Mouse (Mus musculus) limb, embryonic 10.5 days (tissue): ENCODE results near the gene Galnt6. TPM values are rescaled to one million over a fixed set of nuclear protein-coding genes. Genes with fewer than 3 reads are reported as not detected.
A peak's percentile ranks its signal among the peaks of the same experiment; 100 is the strongest.

ENCODE experiments used
- DNase-seq: peaks from one replicate; pipeline ENCODE4 v3.0.0-alpha.2; 2017; ENCODE audit warnings: low spot score
- H3K27ac ChIP-seq: fragments of 300-500 bp; sonication (generic); 2 replicates; pipeline ENCODE4 v1.5.1; 2016; ENCODE audit warnings: mild to moderate bottlenecking
- H3K27me3 ChIP-seq: fragments of 300-500 bp; sonication (generic); 2 replicates; pipeline ENCODE4 v1.6.1; 2016; ENCODE audit warnings: low read depth, mild to moderate bottlenecking; ENCODE audit not compliant: poor library complexity, severe bottlenecking
- H3K36me3 ChIP-seq: fragments of 300-500 bp; sonication (generic); 2 replicates; pipeline ENCODE4 v1.6.1; 2016; ENCODE audit warnings: mild to moderate bottlenecking, moderate library complexity
- H3K4me1 ChIP-seq: fragments of 300-500 bp; sonication (generic); 2 replicates; pipeline ENCODE4 v1.6.1; 2016
- H3K4me3 ChIP-seq: fragments of 300-500 bp; sonication (generic); 2 replicates; pipeline ENCODE4 v1.5.1; 2016; ENCODE audit warnings: mild to moderate bottlenecking, moderate library complexity
- H3K9me3 ChIP-seq: fragments of 300-500 bp; sonication (generic); replicated peaks from 2 replicates; pipeline ENCODE4 v1.6.1; 2016; ENCODE audit warnings: mild to moderate bottlenecking
- WGBS: fragments of 180-500 bp; shearing (Covaris S2); methylation state at CpG from one replicate; pipeline ENCODE4 v1.1.7; 2016; 5-methylcytosine and 5-hydroxymethylcytosine counted together
- polyA plus RNA-seq: library from polyadenylated mRNA; unstranded; fragments of >200 nt; fragmentation: Nextera tagmentation; extraction: Ambion mirVana; gene quantifications from 2 replicates; pipeline ENCODE4 v1.2.1, GENCODE M21; 2016

Galnt6 gene
- polyA plus RNA-seq, 1 experiment from 2014 or later: 0.11 TPM

GRCm38 (mm10) chr15:100748584-100748983 lies 19.4 kb upstream of the Galnt6 start:
- Histone ChIP-seq H3K4me3 (no peak overlapping the region), H3K4me1 (peaks cover 17% of the 10 kb centered on the region), H3K9me3 (no peaks in the 10 kb centered on the region), H3K27ac (no peak overlapping the region), H3K27me3 (0 out of 2 replicates have a peak, but pooled peaks cover 4% of the 10 kb centered on the region), H3K36me3 (no peaks in the 10 kb centered on the region)
- 91% methylated on average over 3 of the region's 3 CpGs for WGBS
- no peak for DNase-seq

GRCm38 (mm10) chr15:100747121-100747963 lies 18.2 kb upstream of the Galnt6 start:
- H3K36me3 ChIP-seq: no peaks in the 10 kb centered on the region
- H3K4me1 ChIP-seq: peaks cover 17% of the 10 kb centered on the region
- 4% methylated on average over 27 of the region's 27 CpGs for WGBS
- H3K9me3 ChIP-seq: no peaks in the 10 kb centered on the region
- H3K27me3 ChIP-seq: 0 out of 2 replicates have a peak, but pooled peaks cover 4% of the 10 kb centered on the region
- no peak overlapping the region for H3K27ac ChIP-seq
- DNase-seq: peak; percentile 58
- H3K4me3 ChIP-seq: peak overlapping the region; percentile 46

GRCm38 (mm10) chr15:100746478-100747120 lies 17.4 kb upstream of the Galnt6 start:
- no peaks in the 10 kb centered on the region for H3K36me3 ChIP-seq
- peak overlapping the region; percentile 46 for H3K4me3 ChIP-seq
- no peak overlapping the region for H3K27ac ChIP-seq
- 0 out of 2 replicates have a peak, but pooled peaks cover 4% of the 10 kb centered on the region for H3K27me3 ChIP-seq
- H3K4me1 ChIP-seq: peaks cover 17% of the 10 kb centered on the region
- WGBS: 33% methylated on average over 6 of the region's 6 CpGs
- DNase-seq: no peak
- no peaks in the 10 kb centered on the region for H3K9me3 ChIP-seq

- WGBS: 94% methylated on average over 6 of the region's 6 CpGs
- H3K9me3 ChIP-seq: no peaks in the 10 kb centered on the region
- peaks cover 17% of the 10 kb centered on the region for H3K4me1 ChIP-seq
Measured at GRCm38 (mm10) chr15:100743238-100743637, 14.1 kb upstream of the Galnt6 start.

GRCm38 (mm10) chr15:100739442-100739841 lies 10.3 kb upstream of the Galnt6 start:
- no peak for DNase-seq
- Histone ChIP-seq H3K4me3 (no peak overlapping the region), H3K36me3 (no peaks in the 10 kb centered on the region), H3K27me3 (no peaks in the 10 kb centered on the region), H3K9me3 (no peaks in the 10 kb centered on the region), H3K27ac (no peak overlapping the region), H3K4me1 (no peaks in the 10 kb centered on the region)
- 87% methylated on average over 6 of the region's 6 CpGs for WGBS

More at GRCm38 (mm10) chr15:100743238-100743637, 14.1 kb upstream of the Galnt6 start:
- Histone ChIP-seq H3K27me3 (no peaks in the 10 kb centered on the region), H3K4me3 (no peak overlapping the region), H3K27ac (no peak overlapping the region), H3K36me3 (no peaks in the 10 kb centered on the region)
- DNase-seq: no peak

GRCm38 (mm10) chr15:100738351-100738781 lies 9.2 kb upstream of the Galnt6 start:
- no peak for DNase-seq
- WGBS: 86% methylated on average over 7 of the region's 7 CpGs
- Histone ChIP-seq H3K36me3 (no peaks in the 10 kb centered on the region), H3K27ac (no peak overlapping the region), H3K9me3 (no peaks in the 10 kb centered on the region), H3K4me3 (no peak overlapping the region), H3K27me3 (no peaks in the 10 kb centered on the region), H3K4me1 (no peaks in the 10 kb centered on the region)

- H3K4me3 ChIP-seq: no peak overlapping the region
- H3K27me3 ChIP-seq: peaks cover 5% of the 10 kb centered on the region
- no peaks in the 10 kb centered on the region for H3K9me3 ChIP-seq
- WGBS: 92% methylated on average over 3 of the region's 3 CpGs
- no peak overlapping the region for H3K27ac ChIP-seq
- 0 out of 2 replicates have a peak, but pooled peaks cover 4% of the 10 kb centered on the region for H3K4me1 ChIP-seq
- no peaks in the 10 kb centered on the region for H3K36me3 ChIP-seq
- no peak for DNase-seq
Measured at GRCm38 (mm10) chr15:100737667-100738066, 8.5 kb upstream of the Galnt6 start.

- no peak overlapping the region for H3K27ac ChIP-seq
- H3K27me3 ChIP-seq: peaks cover 21% of the 10 kb centered on the region
- 0 out of 2 replicates have a peak, but pooled peaks cover 6% of the 10 kb centered on the region for H3K4me1 ChIP-seq
- H3K4me3 ChIP-seq: no peak overlapping the region
- H3K9me3 ChIP-seq: no peaks in the 10 kb centered on the region
- 92% methylated on average over 9 of the region's 9 CpGs for whole genome bisulfite sequencing
- no peaks in the 10 kb centered on the region for H3K36me3 ChIP-seq
- no peak for DNase-seq
Measured at GRCm38 (mm10) chr15:100735953-100736300, 6.8 kb upstream of the Galnt6 start.

GRCm38 (mm10) chr15:100735095-100735952 lies 6.1 kb upstream of the Galnt6 start:
- 91% methylated on average over 15 of the region's 15 CpGs for WGBS
- Histone ChIP-seq H3K9me3 (no peaks in the 10 kb centered on the region), H3K4me3 (no peak overlapping the region), H3K27ac (no peak overlapping the region), H3K36me3 (no peaks in the 10 kb centered on the region), H3K27me3 (peaks cover 27% of the 10 kb centered on the region), H3K4me1 (0 out of 2 replicates have a peak, but pooled peaks cover 6% of the 10 kb centered on the region)
- no peak for DNase-seq

GRCm38 (mm10) chr15:100732580-100732979 lies 3.4 kb upstream of the Galnt6 start:
- 42% methylated on average over 5 of the region's 5 CpGs for WGBS
- no peaks in the 10 kb centered on the region for H3K36me3 ChIP-seq
- H3K27ac ChIP-seq: no peak overlapping the region
- H3K4me3 ChIP-seq: no peak overlapping the region
- H3K9me3 ChIP-seq: no peaks in the 10 kb centered on the region
- no peak for DNase-seq
- H3K27me3 ChIP-seq: peaks cover 54% of the 10 kb centered on the region
- H3K4me1 ChIP-seq: peaks cover 17% of the 10 kb centered on the region

- no peaks in the 10 kb centered on the region for H3K9me3 ChIP-seq
- H3K4me3 ChIP-seq: no peak overlapping the region
- no peak overlapping the region for H3K27ac ChIP-seq
- H3K4me1 ChIP-seq: peaks cover 17% of the 10 kb centered on the region
- H3K27me3 ChIP-seq: peaks cover 64% of the 10 kb centered on the region
- DNase-seq: no peak
- H3K36me3 ChIP-seq: no peaks in the 10 kb centered on the region
- 45% methylated on average over 9 of the region's 9 CpGs for WGBS
Measured at GRCm38 (mm10) chr15:100731081-100731480, 1.9 kb upstream of the Galnt6 start.

GRCm38 (mm10) chr15:100728586-100728985 lies 590 bp downstream of the Galnt6 start:
- no peak for DNase-seq
- Histone ChIP-seq H3K27ac (no peak overlapping the region), H3K9me3 (no peaks in the 10 kb centered on the region), H3K36me3 (no peaks in the 10 kb centered on the region), H3K27me3 (peaks cover 64% of the 10 kb centered on the region), H3K4me1 (peaks cover 17% of the 10 kb centered on the region), H3K4me3 (peak overlapping the region; percentile 50)
- WGBS: 31% methylated on average over 9 of the region's 9 CpGs
